Mouse (Mus musculus) c-Kit-positive CD71-negative TER-119-negative erythroid progenitor cells, embryonic 14.5 days (primary cell): ENCODE results near the gene Dnajc10.

ENCODE experiments used
- DNase-seq: peaks from one replicate; pipeline ENCODE4 v3.0.0-alpha.2; 2013; ENCODE audit warnings: low read depth

Gene Dnajc10

GRCm38 (mm10) chr2:80315242-80316161 lies at the start of gene Dnajc10:
Dnajc10 (plus strand) TSS chr2:80315466.
- DNase-seq, result peak; percentile 83

GRCm38 (mm10) chr2:80266894-80267293 lies 48.4 kb upstream of the Dnajc10 start:
- DNase-seq, result peak; percentile 64

- DNase-seq, result peak; percentile 8
Observed at GRCm38 (mm10) chr2:80268053-80268452, 47.2 kb upstream of the Dnajc10 start.

- DNase-seq, result no peak
Observed at GRCm38 (mm10) chr2:80271431-80271830, 43.8 kb upstream of the Dnajc10 start.

- DNase-seq, result no peak
Observed at GRCm38 (mm10) chr2:80273038-80273437, 42.2 kb upstream of the Dnajc10 start.

- no peak for DNase-seq
Observed at GRCm38 (mm10) chr2:80273763-80274162, 41.5 kb upstream of the Dnajc10 start.

- no peak for DNase-seq
Observed at GRCm38 (mm10) chr2:80275136-80275535, 40.1 kb upstream of the Dnajc10 start.

- no peak for DNase-seq
Observed at GRCm38 (mm10) chr2:80282214-80282613, 33.1 kb upstream of the Dnajc10 start.

- no peak for DNase-seq
Observed at GRCm38 (mm10) chr2:80286397-80286796, 28.9 kb upstream of the Dnajc10 start.

- DNase-seq, result no peak
Observed at GRCm38 (mm10) chr2:80292172-80292571, 23.1 kb upstream of the Dnajc10 start, which contains the start of gene Prdx6b. Prdx6b (plus strand) TSS chr2:80292472.

GRCm38 (mm10) chr2:80298334-80298733 lies 16.9 kb upstream of the Dnajc10 start:
- no peak for DNase-seq

- DNase-seq, result no peak
Observed at GRCm38 (mm10) chr2:80300806-80301205, 14.5 kb upstream of the Dnajc10 start.

GRCm38 (mm10) chr2:80303957-80304356 lies 11.3 kb upstream of the Dnajc10 start:
- no peak for DNase-seq

GRCm38 (mm10) chr2:80307701-80308100 lies 7.6 kb upstream of the Dnajc10 start:
- DNase-seq, result no peak

- DNase-seq, result no peak
Observed at GRCm38 (mm10) chr2:80309775-80310174, 5.5 kb upstream of the Dnajc10 start.

- no peak for DNase-seq
Observed at GRCm38 (mm10) chr2:80310772-80311171, 4.5 kb upstream of the Dnajc10 start.

GRCm38 (mm10) chr2:80311350-80311749 lies 3.9 kb upstream of the Dnajc10 start:
- no peak for DNase-seq

GRCm38 (mm10) chr2:80314201-80314600 lies 1.1 kb upstream of the Dnajc10 start:
- no peak for DNase-seq

GRCm38 (mm10) chr2:80314854-80315241 lies 418 bp upstream of the Dnajc10 start:
- no peak for DNase-seq

GRCm38 (mm10) chr2:80322878-80323277 lies 7.6 kb downstream of the Dnajc10 start:
- no peak for DNase-seq

GRCm38 (mm10) chr2:80325779-80326178 lies 10.5 kb downstream of the Dnajc10 start:
- no peak for DNase-seq

GRCm38 (mm10) chr2:80327272-80327671 lies 12.0 kb downstream of the Dnajc10 start:
- DNase-seq, result no peak

- no peak for DNase-seq
Observed at GRCm38 (mm10) chr2:80328961-80329653, 13.8 kb downstream of the Dnajc10 start.
